Mouse (Mus musculus) adipocyte (in vitro differentiated cells): ENCODE data around the gene Otulin.

Experiments
- DNase-seq: peaks from one replicate; pipeline ENCODE4 v3.0.0-alpha.2; 2016; ENCODE audit warnings: low spot score

Otulin gene

GRCm38 (mm10) chr15:27503801-27504730 lies 126.4 kb downstream of the Otulin start:
- no peak for DNase-seq

- DNase-seq, result no peak
These were observed 127.3 kb downstream of the Otulin start for GRCm38 (mm10) chr15:27503221-27503620.

GRCm38 (mm10) chr15:27502338-27502737 lies 128.2 kb downstream of the Otulin start:
- no peak for DNase-seq

GRCm38 (mm10) chr15:27500390-27500789 lies 130.1 kb downstream of the Otulin start:
- DNase-seq, result no peak

GRCm38 (mm10) chr15:27498078-27498477 lies 132.4 kb downstream of the Otulin start:
- no peak for DNase-seq

GRCm38 (mm10) chr15:27497300-27497997 lies 133.0 kb downstream of the Otulin start:
- DNase-seq, result no peak

GRCm38 (mm10) chr15:27496596-27497299 lies 133.7 kb downstream of the Otulin start:
- no peak for DNase-seq

GRCm38 (mm10) chr15:27495981-27496401 lies 134.5 kb downstream of the Otulin start:
- no peak for DNase-seq

GRCm38 (mm10) chr15:27493516-27493915 lies 137.0 kb downstream of the Otulin start:
- DNase-seq, result no peak

- DNase-seq, result no peak
These were observed 137.8 kb downstream of the Otulin start for GRCm38 (mm10) chr15:27492734-27493133.
